Mouse (Mus musculus) testis, adult 2 months (tissue): ENCODE results near the gene Ccdc185.

Experiments
- CTCF ChIP-seq: fragments of 200-500 bp; IDR thresholded peaks from 2 replicates; pipeline ENCODE4 v1.5.1; 2012; ENCODE audit warnings: low read depth, mild to moderate bottlenecking, inconsistent platforms, low read length, moderate library complexity; ENCODE audit not compliant: control insufficient read depth, insufficient read depth, insufficient replicate concordance
- POLR2A ChIP-seq: fragments of 200-500 bp; IDR thresholded peaks from 2 replicates; pipeline ENCODE4 v1.6.1; 2012; ENCODE audit warnings: low read depth, mild to moderate bottlenecking, inconsistent platforms, low read length, moderate library complexity; ENCODE audit not compliant: control insufficient read depth

GRCm38 (mm10) chr1:182751301-182751700, 2.3 kb upstream of the Ccdc185 start:
- TF ChIP-seq CTCF (no peak), POLR2A (no peak)
